Mouse (Mus musculus): ENCODE data around the gene Zfand4. TPM values are rescaled to one million over a fixed set of nuclear protein-coding genes. Genes with fewer than 3 reads are reported as not detected.
"Not testable (repeated sequence)": the region's sequence is repeated elsewhere in the genome, so short reads cannot be mapped to it uniquely, and the experiment has no call there.

Zfand4 gene
- total RNA-seq, 2 experiments from 2014 or later = 17.8 to 32.4 TPM

DNA sequence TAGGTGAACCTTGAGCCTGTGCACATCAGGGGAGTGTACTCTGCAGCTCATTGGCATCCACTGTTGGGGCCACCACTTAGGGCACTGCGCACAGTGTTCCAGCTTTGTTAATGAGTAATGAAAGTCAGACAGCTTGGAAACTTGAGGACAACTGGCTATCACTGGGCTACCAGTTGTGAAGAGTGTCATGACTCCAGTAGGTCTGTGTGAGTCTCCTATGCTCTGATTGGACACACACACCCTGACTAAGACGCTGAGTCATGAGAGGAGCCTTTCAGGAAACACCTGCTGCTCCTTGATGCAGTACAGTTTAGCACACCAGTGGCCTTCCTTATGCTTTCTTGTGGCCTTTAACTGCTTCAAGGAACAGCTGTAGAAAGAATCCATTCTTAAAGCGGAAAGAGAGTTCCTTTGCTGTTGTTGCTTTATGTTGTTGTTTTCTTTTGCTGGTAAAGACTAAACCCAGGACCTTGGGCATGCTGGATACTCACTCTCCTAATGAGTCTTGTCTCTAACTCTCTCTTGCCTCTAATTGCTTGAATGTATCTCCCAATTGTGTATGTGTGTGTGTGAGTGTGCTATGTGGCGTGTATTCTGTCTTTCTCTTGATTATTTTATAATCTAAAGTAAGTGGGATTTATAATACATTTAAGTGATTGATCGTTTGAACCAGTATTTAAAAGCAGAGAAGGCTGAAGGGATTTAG is 23.0 kb downstream of the Zfand4 start:
- peak; percentile 99 for ATAC-seq (replicated peaks; ENCODE audit: low FRiP score, low TSS enrichment, poor library complexity, severe bottlenecking)

DNA sequence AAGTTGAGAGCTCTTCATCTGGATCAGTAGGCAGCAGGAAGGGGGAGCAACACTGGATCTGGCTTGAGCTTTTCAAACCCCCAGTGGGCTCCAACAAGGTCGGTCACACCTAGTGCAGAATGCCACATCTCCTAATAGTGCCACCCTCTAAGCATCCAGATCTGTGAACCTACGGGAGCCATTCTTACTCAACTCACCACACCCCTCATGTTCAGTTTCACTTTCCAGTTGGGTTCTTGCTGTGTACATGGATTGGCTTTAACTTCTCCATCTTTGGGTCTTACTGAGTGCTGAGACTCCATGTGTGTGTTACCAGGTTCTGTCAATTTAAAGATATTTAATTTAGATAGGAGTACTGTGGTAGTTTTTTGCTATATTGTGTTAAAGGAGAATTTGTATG is 47.4 kb downstream of the Zfand4 start:
- ATAC-seq (replicated peaks; ENCODE audit: low FRiP score, low TSS enrichment, poor library complexity, severe bottlenecking) = no peak

DNA sequence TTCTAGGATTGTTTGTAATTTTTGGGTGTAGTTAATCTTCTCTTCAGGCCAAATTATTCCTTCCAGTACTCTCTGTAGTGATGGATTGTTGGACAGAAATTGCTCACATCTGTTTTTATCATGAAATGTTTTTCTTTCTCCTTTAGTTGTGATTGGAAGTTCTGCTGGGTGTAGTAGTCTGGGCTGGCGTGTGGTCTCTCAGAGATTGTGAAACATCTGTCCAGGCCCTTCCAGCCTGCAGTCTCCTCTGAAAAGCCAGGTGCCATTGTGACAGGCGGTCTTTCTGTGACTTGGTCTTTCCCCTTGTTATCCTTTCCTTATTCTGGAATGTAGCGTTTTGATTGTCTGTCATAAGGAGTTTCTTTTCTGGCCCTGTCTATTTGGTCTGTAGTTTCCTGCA is 55.2 kb downstream of the Zfand4 start:
- ATAC-seq (replicated peaks; ENCODE audit: low FRiP score, low TSS enrichment, poor library complexity, severe bottlenecking) = no peak

DNA sequence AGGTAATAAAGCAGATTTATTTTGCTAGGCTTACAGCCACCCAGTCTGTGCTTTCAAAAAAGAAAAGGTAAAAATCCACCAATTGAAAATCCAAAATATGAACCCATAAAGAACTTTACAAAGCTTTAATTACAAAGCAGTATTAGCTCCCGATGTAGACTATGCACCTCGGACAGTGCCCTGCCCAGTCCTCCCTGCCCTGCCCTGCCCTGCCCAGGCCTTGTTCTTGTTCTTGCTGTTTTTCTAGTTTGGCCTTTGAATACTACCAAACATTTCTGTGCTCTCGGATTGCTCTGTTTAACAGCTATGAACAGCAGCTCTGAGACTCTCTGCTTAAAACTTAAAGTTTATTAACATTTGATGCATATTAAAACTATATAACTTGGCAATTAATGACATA is 62.6 kb downstream of the Zfand4 start:
- ATAC-seq (replicated peaks; ENCODE audit: low FRiP score, low TSS enrichment, poor library complexity, severe bottlenecking) = no peak

DNA sequence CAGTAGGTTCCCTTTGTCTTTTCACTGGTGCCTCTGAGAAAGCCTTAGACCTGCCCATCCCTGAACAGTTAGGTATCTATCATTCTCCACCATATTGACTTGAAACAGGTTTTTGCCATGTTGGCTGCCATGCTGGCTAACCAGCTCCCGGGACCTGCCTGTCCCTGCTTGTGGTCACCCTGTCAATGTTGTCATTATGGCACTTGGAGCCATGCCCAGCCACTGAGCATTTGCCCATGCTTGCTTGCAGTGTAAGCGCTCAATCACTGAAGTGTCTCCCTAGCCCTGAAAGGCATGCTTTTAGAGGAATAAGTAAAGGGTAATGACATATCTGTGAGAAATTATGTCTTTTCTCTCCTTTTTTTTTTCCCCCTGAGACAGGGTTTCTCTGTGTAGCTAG is 67.4 kb downstream of the Zfand4 start:
- no peak for ATAC-seq (replicated peaks; ENCODE audit: low FRiP score, low TSS enrichment, poor library complexity, severe bottlenecking)

DNA sequence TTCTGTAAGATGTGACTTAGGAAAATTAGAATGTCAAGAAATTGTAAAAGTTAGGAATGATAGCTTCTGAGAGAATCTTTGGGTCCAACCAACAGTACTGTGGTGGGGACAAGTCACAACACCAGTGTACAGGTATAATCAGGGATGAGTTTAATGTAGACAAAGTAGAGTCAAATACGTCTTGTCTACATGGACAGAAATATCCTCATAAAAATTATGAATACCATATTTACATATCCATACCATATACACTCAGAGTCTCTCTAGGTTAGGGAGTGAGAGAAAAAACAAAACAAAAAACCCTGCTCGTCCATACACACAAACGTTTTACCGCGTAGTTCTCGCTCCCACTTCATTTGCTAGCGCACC is 73.4 kb downstream of the Zfand4 start:
- ATAC-seq (replicated peaks; ENCODE audit: low FRiP score, low TSS enrichment, poor library complexity, severe bottlenecking) = no peak; the same call in 1 of the 2 replicates

DNA sequence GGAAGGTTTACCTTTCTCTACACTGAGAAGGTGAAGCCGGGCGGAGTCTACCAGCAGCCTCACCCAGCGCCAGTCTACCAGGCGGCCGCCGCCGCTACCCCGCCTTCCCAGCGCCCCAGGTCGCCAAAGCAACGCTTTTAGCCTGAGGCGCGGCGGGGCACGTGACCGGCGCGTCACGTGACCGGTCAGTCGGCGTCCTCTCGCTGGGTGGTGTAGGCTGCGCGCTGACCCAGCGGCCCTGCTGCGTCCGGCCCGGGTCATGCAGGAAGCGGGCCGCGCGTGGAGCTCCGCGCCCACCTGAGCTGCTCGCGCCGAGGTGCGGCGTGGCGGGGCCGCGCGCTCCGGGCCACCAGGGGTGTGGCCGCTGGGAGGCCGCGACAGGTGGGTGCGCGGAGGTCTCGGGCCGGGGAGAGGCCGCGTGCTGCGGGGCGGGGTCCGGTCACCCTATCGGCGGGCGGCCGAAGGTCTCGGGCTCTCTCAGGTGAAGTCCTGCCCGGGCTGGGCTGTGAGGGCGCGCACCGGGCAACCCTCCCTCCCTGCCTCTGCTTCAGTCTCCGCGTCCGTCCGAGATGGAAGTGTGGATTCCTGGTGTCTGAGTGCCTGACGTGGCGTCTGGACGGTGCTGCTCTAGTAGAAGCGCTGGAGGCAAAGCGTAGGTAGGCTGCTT is 73.9 kb downstream of the Zfand4 start, which contains the start of gene March8:
March8 (plus strand) TSS at position 190 of the 667 bp plus-strand sequence.
- ATAC-seq (replicated peaks; ENCODE audit: low FRiP score, low TSS enrichment, poor library complexity, severe bottlenecking) = peak; percentile 89

DNA sequence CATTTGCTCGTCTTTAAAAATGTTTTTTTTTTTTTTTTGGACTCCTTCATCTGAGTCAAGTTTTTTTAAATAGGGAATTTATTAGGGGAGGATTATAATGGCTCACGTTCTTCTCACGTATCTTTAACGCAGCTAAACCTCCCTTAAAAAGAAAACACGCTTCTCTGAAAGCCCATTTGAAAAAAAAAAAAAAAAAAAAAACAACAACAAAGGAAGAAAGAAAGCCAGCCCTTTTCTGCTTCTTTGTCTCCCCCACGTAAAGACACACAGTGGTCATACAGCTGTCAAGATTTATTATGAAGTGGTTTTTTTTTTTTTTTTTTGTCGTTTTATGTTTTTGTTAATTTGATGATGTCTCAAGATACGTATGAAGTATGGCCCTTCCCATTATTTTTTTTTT is 74.5 kb downstream of the Zfand4 start:
- no peak for ATAC-seq (replicated peaks; ENCODE audit: low FRiP score, low TSS enrichment, poor library complexity, severe bottlenecking)

DNA sequence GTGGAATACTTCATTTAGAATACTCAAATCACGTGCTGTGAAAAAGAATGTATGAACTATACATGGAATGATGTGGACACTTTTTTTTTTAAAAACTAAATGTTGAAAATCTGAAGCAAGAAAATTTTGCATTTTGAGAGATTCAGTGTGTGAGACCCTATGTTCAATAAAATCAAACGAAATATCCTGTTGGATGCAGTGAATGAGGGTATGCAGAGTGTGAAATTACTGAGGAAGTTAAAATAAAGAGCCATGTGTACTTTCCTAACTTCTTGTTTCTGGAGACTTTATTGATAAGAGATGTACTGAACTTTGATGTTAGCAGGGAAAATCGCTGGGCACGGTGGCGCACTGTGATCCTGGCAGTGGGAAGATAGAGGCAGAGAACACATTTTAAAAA is 75.1 kb downstream of the Zfand4 start:
- ATAC-seq (replicated peaks; ENCODE audit: low FRiP score, low TSS enrichment, poor library complexity, severe bottlenecking) = no peak

DNA sequence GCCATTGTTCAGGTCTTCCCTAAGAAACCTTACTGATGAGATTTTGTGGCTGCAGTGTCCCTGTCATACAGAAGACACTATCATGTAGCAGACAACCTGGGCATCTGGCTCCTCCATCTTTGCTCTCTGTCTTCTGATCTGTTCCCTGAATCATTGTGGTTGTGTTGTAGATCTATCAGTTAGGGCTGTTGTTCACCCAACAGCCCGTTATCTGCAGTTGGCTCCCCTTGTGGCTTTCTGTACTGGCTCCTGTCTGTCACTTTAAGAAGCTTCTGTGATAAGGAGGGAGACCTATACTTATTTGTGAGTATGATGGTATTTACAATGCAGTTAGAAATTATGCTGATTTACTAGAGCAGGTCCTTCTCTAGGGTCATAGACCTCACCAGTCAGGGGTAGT is 76.5 kb downstream of the Zfand4 start:
- ATAC-seq (replicated peaks; ENCODE audit: low FRiP score, low TSS enrichment, poor library complexity, severe bottlenecking) = peak; percentile 66

DNA sequence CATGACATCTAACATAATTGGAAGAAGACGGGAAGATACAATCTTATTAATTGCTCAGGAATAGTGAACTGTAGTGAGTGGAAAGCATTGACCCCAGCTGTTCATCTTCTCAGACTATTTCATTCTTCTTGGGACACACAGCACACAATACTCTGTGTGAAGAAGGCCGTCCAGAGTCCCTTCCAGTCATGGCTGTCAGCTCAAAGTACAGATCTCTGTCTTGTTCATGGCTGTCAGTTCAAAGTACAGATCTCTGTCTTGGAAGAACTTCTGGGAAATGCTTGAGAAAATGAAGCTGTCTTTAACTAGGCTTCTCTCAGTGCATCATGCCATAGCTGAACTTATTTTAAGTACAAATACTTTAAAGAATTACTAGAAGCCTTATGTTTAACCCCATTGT is 83.9 kb downstream of the Zfand4 start:
- no peak for ATAC-seq (replicated peaks; ENCODE audit: low FRiP score, low TSS enrichment, poor library complexity, severe bottlenecking)

DNA sequence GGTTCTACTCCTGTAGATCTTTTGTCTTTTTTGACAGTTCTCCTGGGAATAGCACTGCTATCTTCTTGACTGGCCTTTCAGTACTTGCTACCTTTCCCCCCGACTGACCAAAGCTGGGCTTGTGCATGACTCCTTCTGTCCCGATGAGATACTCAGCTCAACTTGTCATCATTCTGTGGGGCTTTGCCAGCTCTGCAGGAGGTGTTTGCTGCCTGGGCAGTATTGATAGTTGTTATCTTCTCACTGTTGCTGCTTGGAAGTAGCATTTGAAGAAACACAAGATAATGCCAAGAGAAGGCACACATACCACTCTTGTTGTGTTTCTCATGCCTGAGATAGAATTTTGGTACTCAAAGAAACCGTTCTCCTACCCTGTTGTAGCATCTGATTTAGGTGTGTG is 86.0 kb downstream of the Zfand4 start:
- peak; percentile 95 for ATAC-seq (replicated peaks; ENCODE audit: low FRiP score, low TSS enrichment, poor library complexity, severe bottlenecking)

DNA sequence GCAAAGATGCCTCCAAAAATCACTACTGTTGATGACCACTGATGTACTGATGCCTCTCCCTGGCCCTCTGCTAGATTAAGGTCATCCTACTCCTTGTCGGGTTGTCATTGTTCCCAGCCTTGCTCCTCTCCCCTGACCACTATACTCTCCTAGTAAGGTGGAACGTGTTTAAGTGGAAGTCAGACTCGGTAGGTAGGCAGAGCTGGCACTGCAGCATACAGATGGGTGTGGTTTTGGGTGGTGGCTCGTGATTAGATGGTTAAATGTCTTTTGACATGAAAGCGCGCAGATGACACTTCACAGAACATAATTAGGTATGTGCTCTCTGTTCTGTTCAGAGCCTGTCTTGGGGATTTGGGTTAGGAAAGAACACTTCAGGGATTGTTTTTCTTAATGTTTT is 86.6 kb downstream of the Zfand4 start:
- peak; percentile 76 for ATAC-seq (replicated peaks; ENCODE audit: low FRiP score, low TSS enrichment, poor library complexity, severe bottlenecking)

DNA sequence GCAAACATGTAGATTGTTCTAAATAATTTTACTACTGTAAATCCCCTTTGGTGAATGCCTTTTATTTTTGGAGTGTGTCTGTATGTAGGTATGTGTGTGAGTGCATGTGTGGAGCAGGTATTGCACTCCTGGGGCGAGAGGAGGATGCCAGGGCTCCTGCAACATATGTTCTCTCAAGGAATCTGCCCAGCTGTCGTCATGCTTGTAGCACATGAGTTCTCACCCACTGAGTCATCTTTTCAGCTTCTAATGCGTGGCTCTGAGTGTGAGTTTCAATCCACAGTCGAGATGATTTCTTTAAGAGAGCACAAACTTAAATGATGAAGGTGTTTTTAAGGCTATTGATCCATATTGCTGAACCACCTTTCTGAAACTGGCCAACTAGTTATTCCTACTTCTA is 87.5 kb downstream of the Zfand4 start:
- no peak for ATAC-seq (replicated peaks; ENCODE audit: low FRiP score, low TSS enrichment, poor library complexity, severe bottlenecking)

DNA sequence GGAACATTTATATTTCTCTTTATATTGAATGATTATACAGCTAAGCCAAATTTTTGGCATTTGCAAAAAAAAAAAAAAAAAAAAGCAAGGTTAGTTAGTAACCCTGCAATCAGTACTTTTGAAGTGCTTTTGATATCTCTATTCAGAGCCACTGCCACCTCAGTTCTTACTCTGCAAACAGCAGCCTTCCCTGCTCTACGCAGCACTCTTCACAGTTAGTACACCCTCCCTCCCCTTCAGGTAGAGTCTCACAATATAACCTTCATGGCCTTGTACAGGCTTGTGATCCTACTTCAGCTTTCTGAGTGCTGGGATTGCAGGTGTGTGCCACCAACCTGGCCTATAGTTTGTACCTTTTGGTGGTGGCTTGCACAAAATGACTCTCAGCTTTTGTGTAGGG is 89.4 kb downstream of the Zfand4 start:
- ATAC-seq (replicated peaks; ENCODE audit: low FRiP score, low TSS enrichment, poor library complexity, severe bottlenecking) = no peak

DNA sequence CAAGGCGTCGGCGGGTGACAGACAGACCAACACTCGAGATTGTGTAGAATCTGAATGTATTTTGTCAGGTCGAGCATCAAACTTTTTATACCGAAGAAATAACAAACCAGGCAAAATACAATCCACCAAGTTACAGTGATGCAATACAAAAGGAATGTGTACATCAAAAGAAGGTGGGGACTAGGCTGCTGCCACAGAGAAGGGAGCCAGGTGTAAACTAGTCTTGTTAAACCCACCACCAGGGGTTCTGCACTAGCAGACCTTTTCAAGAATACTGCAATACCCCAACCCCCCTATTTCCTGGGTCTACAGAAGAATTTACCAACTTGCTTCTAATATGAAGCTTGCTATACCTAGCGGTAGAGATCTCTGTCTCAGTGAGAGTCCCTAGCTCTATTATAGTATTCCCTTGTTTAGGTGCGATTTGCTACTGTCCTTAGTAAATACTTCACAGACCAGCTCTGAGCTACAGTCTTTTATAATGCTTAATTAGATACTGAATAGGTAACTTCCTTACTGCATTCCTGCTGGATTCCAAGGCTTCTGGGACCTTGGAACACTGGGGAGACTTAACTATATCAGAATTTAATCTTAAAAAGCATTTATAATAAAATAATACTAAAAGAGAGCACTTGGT is 92.4 kb downstream of the Zfand4 start:
- not testable (repeated sequence) for ATAC-seq (replicated peaks; ENCODE audit: low FRiP score, low TSS enrichment, poor library complexity, severe bottlenecking)

DNA sequence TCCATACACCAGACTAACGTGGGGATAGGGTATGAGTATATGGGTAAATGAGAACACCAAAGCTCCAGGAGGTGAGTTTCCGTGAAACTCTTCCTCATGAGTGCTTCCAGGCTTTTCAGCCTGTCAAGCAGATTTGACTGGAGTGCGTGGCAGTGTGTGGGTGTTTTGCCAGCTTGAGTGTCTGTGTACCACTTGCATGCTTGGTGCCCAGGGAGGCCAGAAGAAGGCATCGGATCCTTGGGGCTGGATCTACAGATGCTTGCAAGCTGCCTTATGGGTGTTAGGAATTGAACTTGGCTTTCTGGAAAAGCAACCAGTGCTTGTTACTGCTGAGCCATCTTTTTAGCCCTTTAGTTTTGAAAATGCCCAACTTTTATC is 92.9 kb downstream of the Zfand4 start:
- ATAC-seq (replicated peaks; ENCODE audit: low FRiP score, low TSS enrichment, poor library complexity, severe bottlenecking) = no peak

DNA sequence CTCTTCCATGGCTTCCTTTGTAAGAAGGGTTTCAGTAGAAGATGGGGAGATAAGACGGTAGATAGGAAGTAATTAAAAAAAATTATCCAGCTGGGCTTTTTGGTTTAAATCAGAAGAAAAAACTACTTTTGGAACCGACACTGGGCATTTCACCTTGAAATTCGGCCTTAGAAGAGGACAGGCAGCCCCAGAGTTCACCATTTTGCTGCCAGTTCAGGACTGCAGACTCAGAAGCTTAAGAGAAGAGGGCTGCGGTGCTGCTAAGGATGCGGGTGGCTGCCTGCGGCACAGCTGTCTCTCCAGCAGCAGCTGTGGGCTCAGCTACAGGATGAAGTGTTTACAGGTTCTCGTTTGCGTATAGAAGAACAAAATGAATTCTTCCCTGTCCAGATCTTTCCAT is 94.0 kb downstream of the Zfand4 start:
- ATAC-seq (replicated peaks; ENCODE audit: low FRiP score, low TSS enrichment, poor library complexity, severe bottlenecking) = no peak

DNA sequence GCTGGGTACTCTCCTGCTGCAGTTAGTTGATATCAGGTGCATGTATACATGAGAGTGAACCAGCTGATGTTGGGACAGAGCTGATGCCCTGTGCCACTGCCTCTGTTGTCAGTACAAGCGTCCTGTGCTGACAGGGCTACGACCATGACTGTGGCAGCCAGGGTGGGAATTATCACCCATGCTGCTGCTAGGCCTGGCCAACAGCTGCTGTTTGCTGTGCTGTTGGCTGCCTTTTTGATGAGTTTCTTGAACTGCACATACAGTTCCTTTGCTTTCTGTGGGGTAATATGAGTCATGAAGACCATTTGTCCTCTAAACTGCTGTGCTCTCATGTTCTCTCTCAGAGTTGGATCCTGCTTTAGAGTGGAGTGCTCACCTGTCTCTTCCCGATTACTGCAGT is 95.2 kb downstream of the Zfand4 start:
- ATAC-seq (replicated peaks; ENCODE audit: low FRiP score, low TSS enrichment, poor library complexity, severe bottlenecking) = no peak

DNA sequence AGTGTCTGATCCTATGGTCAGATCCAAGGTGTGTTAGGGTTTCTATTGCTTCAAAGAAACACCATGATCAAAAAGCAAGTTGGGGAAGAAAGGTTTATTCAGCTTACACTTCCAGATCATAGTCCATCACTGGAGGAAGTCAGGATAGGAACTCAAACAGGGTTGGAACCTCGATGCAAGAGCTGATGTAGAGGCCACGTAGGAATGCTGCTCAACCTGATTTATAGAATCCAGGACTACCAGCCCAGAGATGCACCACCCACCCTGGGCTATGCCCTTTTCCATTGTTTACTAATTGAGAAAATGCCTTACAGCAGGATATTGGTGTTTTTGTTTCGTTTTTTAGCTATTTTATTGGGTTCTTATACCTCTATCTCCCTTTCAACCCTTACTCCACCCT is 97.4 kb downstream of the Zfand4 start:
- ATAC-seq (replicated peaks; ENCODE audit: low FRiP score, low TSS enrichment, poor library complexity, severe bottlenecking) = no peak

DNA sequence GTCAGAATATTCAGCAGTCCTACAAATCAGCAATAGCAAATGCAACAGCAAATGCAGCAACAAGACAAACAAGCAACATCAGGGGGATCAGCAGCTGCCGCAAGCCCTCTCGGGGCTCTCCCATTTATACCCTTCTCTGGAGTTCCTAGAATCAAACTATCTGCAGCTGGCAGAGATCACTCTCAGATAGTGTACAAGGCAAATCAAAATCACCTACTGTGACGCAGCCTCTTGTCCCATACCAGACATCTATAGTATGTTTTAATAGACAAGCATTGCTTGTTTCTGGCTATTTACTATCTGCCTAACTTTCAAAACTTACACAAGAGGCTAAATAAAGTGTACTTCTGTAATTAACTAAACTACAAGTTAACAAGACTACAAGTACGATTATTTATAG is 98.0 kb downstream of the Zfand4 start:
- no peak for ATAC-seq (replicated peaks; ENCODE audit: low FRiP score, low TSS enrichment, poor library complexity, severe bottlenecking)

Data from megakaryocyte-erythroid progenitor cell, adult 5-6 weeks (primary cell).